Mouse (Mus musculus): ENCODE measurements around the gene Fbxw4.

GRCm38 (mm10) chr19:45658556-45659268 lies 1.4 kb downstream of the Fbxw4 start:
- TF ChIP-seq CTCF (IDR thresholded peaks at IDR 0.05; ENCODE audit: low read depth) (no peak), EP300 (optimal IDR thresholded peaks at IDR 0.05) (no peak)

All from stomach, postnatal 0 days (tissue).